Mouse (Mus musculus) limb, embryonic 13.5 days (tissue): ENCODE results near the gene Kcmf1. TPM values are rescaled to one million over a fixed set of nuclear protein-coding genes. Genes with fewer than 3 reads are reported as not detected.

Source experiments
- ATAC-seq: fragments of 200-750 bp; cut with Nextera tagmentation; 2 replicates; pipeline ENCODE4 v1.8.0; 2017; ENCODE audit warnings: low read depth, moderate number of reproducible peaks, moderate TSS enrichment; ENCODE audit not compliant: low FRiP score
- H3K27ac ChIP-seq: fragments of 300-500 bp; sonication (generic); 2 replicates; pipeline ENCODE4 v1.5.1; 2015; ENCODE audit warnings: inconsistent platforms, mild to moderate bottlenecking, moderate library complexity
- H3K27me3 ChIP-seq: fragments of 300-500 bp; sonication (generic); 2 replicates; pipeline ENCODE4 v1.6.1; 2015; ENCODE audit warnings: mild to moderate bottlenecking, inconsistent platforms
- H3K36me3 ChIP-seq: fragments of 300-500 bp; sonication (generic); 2 replicates; pipeline ENCODE4 v1.6.1; 2015; ENCODE audit warnings: inconsistent platforms, mild to moderate bottlenecking, moderate library complexity
- H3K4me1 ChIP-seq: fragments of 300-500 bp; sonication (generic); 2 replicates; pipeline ENCODE4 v1.6.1; 2015; ENCODE audit warnings: inconsistent platforms
- H3K4me2 ChIP-seq: fragments of 300-500 bp; sonication (generic); replicated peaks from 2 replicates; pipeline ENCODE4 v1.6.1; 2015; ENCODE audit warnings: inconsistent platforms, mild to moderate bottlenecking, moderate library complexity
- H3K4me3 ChIP-seq: fragments of 300-500 bp; sonication (generic); 2 replicates; pipeline ENCODE4 v1.5.1; 2015; ENCODE audit warnings: moderate library complexity, mild to moderate bottlenecking, inconsistent platforms
- H3K9ac ChIP-seq: fragments of 300-500 bp; sonication (generic); 2 replicates; pipeline ENCODE4 v1.6.1; 2015; ENCODE audit warnings: mild to moderate bottlenecking, inconsistent platforms
- H3K9me3 ChIP-seq: fragments of 300-500 bp; sonication (generic); 2 replicates; pipeline ENCODE4 v1.6.1; 2016; ENCODE audit warnings: inconsistent platforms
- WGBS: fragments of 180-500 bp; shearing (Covaris S2); methylation state at CpG from one replicate; pipeline ENCODE4 v1.1.7; 2015; 5-methylcytosine and 5-hydroxymethylcytosine counted together
- polyA plus RNA-seq: library from polyadenylated mRNA; unstranded; fragments of >200 nt; fragmentation: Nextera tagmentation; extraction: Ambion mirVana; gene quantifications from 2 replicates; pipeline ENCODE4 v1.2.1, GENCODE M21; 2015

Kcmf1 gene
- polyA plus RNA-seq, 1 experiment from 2014 or later, result 39.7 TPM

DNA sequence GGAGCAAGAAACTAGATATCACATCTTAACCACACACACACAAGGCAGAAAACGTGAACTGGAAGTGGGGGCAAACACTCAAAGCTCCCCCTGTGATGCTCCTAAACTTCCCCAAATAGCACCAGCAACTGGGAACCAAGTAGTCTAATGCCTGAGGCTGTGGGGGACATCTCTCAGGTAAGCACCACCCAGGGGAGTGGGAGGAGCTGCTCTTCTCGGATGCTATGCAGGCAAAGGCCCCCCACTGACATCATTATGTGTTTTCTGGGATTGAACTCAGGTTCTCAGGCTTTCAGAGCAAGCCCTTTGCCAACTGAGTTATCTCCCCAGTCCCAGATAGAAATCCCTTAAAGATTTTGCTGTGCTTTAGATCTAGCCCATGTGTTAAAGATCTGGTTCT is 99.1 kb downstream of the Kcmf1 start:
- Histone ChIP-seq H3K4me2 (no peak overlapping the region), H3K9ac (no peak overlapping the region), H3K27ac (no peak overlapping the region), H3K9me3 (no peaks in the 10 kb centered on the region), H3K4me1 (0 out of 2 replicates have a peak, but pooled peaks cover under 1% of the 10 kb centered on the region), H3K4me3 (no peak overlapping the region), H3K36me3 (no peaks in the 10 kb centered on the region), H3K27me3 (no peaks in the 10 kb centered on the region)
- no peak for ATAC-seq
- WGBS, result 42% methylated on average over 2 of the region's 2 CpGs

GRCm38 (mm10) chr6:72797763-72798162 is 102.0 kb downstream of the Kcmf1 start:
- no peak for ATAC-seq
- no peaks in the 10 kb centered on the region for H3K36me3 ChIP-seq

GRCm38 (mm10) chr6:72795444-72795843 is 104.3 kb downstream of the Kcmf1 start:
- H3K4me3 ChIP-seq, result no peak overlapping the region
- no peak overlapping the region; the same call in 1 of the 2 replicates for H3K4me2 ChIP-seq
- ATAC-seq, result no peak
- H3K27ac ChIP-seq, result no peak overlapping the region
- no peaks in the 10 kb centered on the region for H3K27me3 ChIP-seq
- H3K36me3 ChIP-seq, result no peaks in the 10 kb centered on the region
- whole genome bisulfite sequencing, result 56% methylated on average over 16 of the region's 16 CpGs
- no peak overlapping the region for H3K9ac ChIP-seq
- H3K9me3 ChIP-seq, result no peaks in the 10 kb centered on the region
- H3K4me1 ChIP-seq, result no peaks in the 10 kb centered on the region

More at GRCm38 (mm10) chr6:72797763-72798162, 102.0 kb downstream of the Kcmf1 start:
- Histone ChIP-seq H3K9me3 (no peaks in the 10 kb centered on the region), H3K27ac (no peak overlapping the region), H3K9ac (no peak overlapping the region), H3K27me3 (no peaks in the 10 kb centered on the region), H3K4me1 (no peaks in the 10 kb centered on the region), H3K4me3 (no peak overlapping the region), H3K4me2 (no peak overlapping the region)

GRCm38 (mm10) chr6:72794870-72795269 is 104.9 kb downstream of the Kcmf1 start:
- no peak for ATAC-seq

DNA sequence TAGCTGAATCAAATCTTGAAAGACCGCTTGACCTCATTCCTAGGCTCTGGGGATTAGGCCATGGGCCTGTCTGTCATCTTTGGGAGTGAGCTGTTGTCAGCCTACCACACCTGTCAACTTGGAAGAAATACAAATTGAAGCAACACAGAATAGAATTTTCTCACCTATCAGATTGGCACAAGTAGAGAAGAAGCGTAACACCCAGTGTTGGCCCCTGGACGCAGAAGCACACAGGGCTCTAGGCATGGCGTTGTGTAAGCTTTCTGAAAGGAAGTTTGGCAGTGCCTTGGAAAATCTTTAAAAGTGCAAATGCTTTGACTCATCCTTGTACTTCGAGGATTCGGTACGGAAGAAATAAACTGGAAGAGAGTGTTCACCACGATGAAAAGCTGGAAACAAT is 107.1 kb downstream of the Kcmf1 start:
- Histone ChIP-seq H3K4me1 (peaks cover 5% of the 10 kb centered on the region), H3K27me3 (no peaks in the 10 kb centered on the region), H3K9me3 (no peaks in the 10 kb centered on the region), H3K4me3 (no peak overlapping the region), H3K27ac (no peak overlapping the region), H3K9ac (no peak overlapping the region), H3K4me2 (no peak overlapping the region), H3K36me3 (no peaks in the 10 kb centered on the region)
- ATAC-seq, result no peak
- WGBS, result 96% methylated on average over 8 of the region's 8 CpGs

More at GRCm38 (mm10) chr6:72794870-72795269, 104.9 kb downstream of the Kcmf1 start:
- peaks cover 1% of the 10 kb centered on the region for H3K4me1 ChIP-seq
- H3K27ac ChIP-seq, result no peak overlapping the region
- no peak overlapping the region for H3K4me2 ChIP-seq
- no peak overlapping the region for H3K4me3 ChIP-seq
- H3K27me3 ChIP-seq, result no peaks in the 10 kb centered on the region
- 49% methylated on average over 7 of the region's 7 CpGs for WGBS
- H3K36me3 ChIP-seq, result no peaks in the 10 kb centered on the region
- no peaks in the 10 kb centered on the region for H3K9me3 ChIP-seq
- H3K9ac ChIP-seq, result no peak overlapping the region

Other genes with a start within 250 kb of the Kcmf1 start
- 46.8 and 47.3 TPM in 2 replicates for gene Tcf7l1, start 110.7 kb downstream of the Kcmf1 start, polyA plus RNA-seq
- gene Tmsb10, start 58.8 kb upstream of the Kcmf1 start, polyA plus RNA-seq, result 2,406 and 2,417 TPM in 2 replicates